Mouse (Mus musculus) spleen, postnatal 14 days (tissue): ENCODE data around the gene Cfap54.

ENCODE experiments used
- DNase-seq, 2 experiments: peaks; one replicate each; pipeline ENCODE4 v3.0.0; 2021 to 2022; ENCODE audit warnings: low spot score in 2 of 2

Cfap54 gene

GRCm38 (mm10) chr10:92937741-92938285 lies 143.6 kb downstream of the Cfap54 start:
- no peak for DNase-seq

- DNase-seq, result no peak
Observed at GRCm38 (mm10) chr10:92937091-92937490, 144.3 kb downstream of the Cfap54 start.

GRCm38 (mm10) chr10:92934506-92934905 lies 146.9 kb downstream of the Cfap54 start:
- DNase-seq, result no peak

GRCm38 (mm10) chr10:92933616-92934015 lies 147.8 kb downstream of the Cfap54 start:
- no peak for DNase-seq

GRCm38 (mm10) chr10:92932464-92932863 lies 149.0 kb downstream of the Cfap54 start:
- DNase-seq, result no peak

GRCm38 (mm10) chr10:92930036-92930435 lies 151.4 kb downstream of the Cfap54 start:
- DNase-seq, result no peak

GRCm38 (mm10) chr10:92928256-92928655 lies 153.2 kb downstream of the Cfap54 start:
- no peak for DNase-seq

- DNase-seq, result no peak
Observed at GRCm38 (mm10) chr10:92918551-92918950, 162.9 kb downstream of the Cfap54 start.

GRCm38 (mm10) chr10:92907246-92907645 lies 174.2 kb downstream of the Cfap54 start:
- no peak for DNase-seq

- DNase-seq, result no peak
Observed at GRCm38 (mm10) chr10:92888466-92888865, 193.0 kb downstream of the Cfap54 start.

GRCm38 (mm10) chr10:92878000-92878399 lies 203.4 kb downstream of the Cfap54 start:
- DNase-seq, result no peak

- no peak for DNase-seq
Observed at GRCm38 (mm10) chr10:92840980-92841379, 240.4 kb downstream of the Cfap54 start.

- DNase-seq, result no peak
Observed at GRCm38 (mm10) chr10:92837572-92837971, 243.8 kb downstream of the Cfap54 start.

GRCm38 (mm10) chr10:92837045-92837444 lies 244.4 kb downstream of the Cfap54 start:
- no peak for DNase-seq

- no peak for DNase-seq
Observed at GRCm38 (mm10) chr10:92821499-92821898, 259.9 kb downstream of the Cfap54 start.

GRCm38 (mm10) chr10:92818190-92818589 lies 263.2 kb downstream of the Cfap54 start:
- DNase-seq, result no peak

- no peak for DNase-seq
Observed at GRCm38 (mm10) chr10:92816903-92817302, 264.5 kb downstream of the Cfap54 start.

- no peak for DNase-seq
Observed at GRCm38 (mm10) chr10:92810894-92811293, 270.5 kb downstream of the Cfap54 start.

- no peak for DNase-seq
Observed at GRCm38 (mm10) chr10:92791908-92792307, 289.5 kb downstream of the Cfap54 start.

GRCm38 (mm10) chr10:92791531-92791900 lies 289.9 kb downstream of the Cfap54 start:
- no peak for DNase-seq

GRCm38 (mm10) chr10:92790893-92791530 lies 290.4 kb downstream of the Cfap54 start:
- no peak for DNase-seq

- DNase-seq, result no peak
Observed at GRCm38 (mm10) chr10:92790247-92790646, 291.2 kb downstream of the Cfap54 start.

- no peak for DNase-seq
Observed at GRCm38 (mm10) chr10:92788410-92789096, 292.9 kb downstream of the Cfap54 start.
